Mouse (Mus musculus): ENCODE results near the gene Cry1. TPM values are rescaled to one million over a fixed set of nuclear protein-coding genes. Genes with fewer than 3 reads are reported as not detected.

Gene Cry1
- total and polyA plus RNA-seq, 2 experiments from 2014 or later = 16.3 to 28.6 TPM

GRCm38 (mm10) chr10:85146282-85146681, 38.6 kb downstream of the Cry1 start:
- Histone ChIP-seq H3K27ac (no peak overlapping the region), H3K9me3 (ENCODE audit: low read length) (no peaks in the 10 kb centered on the region), H3K4me1 (ENCODE audit: insufficient read depth, low read length) (no peaks in the 10 kb centered on the region), H3K4me3 (ENCODE audit: low read length) (no peak overlapping the region), H3K27me3 (ENCODE audit: insufficient read depth, low read length) (no peaks in the 10 kb centered on the region), H3K9ac (replicated peaks; ENCODE audit: low read length) (no peak overlapping the region), H3K36me3 (ENCODE audit: insufficient read depth, low read length) (peaks cover 52% of the 10 kb centered on the region), H3K4me2 (ENCODE audit: low read depth, low read length) (no peak overlapping the region)
- ATAC-seq (no peak), DNase-seq (ENCODE audit: low spot score) (no peak)
- TF ChIP-seq CTCF (IDR thresholded peaks at IDR 0.05; ENCODE audit: low read depth) = no peak
- WGBS = 82% methylated on average over 14 of the region's 14 CpGs

GRCm38 (mm10) chr10:85141465-85141864, 43.4 kb downstream of the Cry1 start:
- Histone ChIP-seq H3K9ac (replicated peaks; ENCODE audit: low read length) (no peak overlapping the region), H3K27me3 (ENCODE audit: insufficient read depth, low read length) (no peaks in the 10 kb centered on the region), H3K4me1 (ENCODE audit: insufficient read depth, low read length) (no peaks in the 10 kb centered on the region), H3K27ac (no peak overlapping the region), H3K4me3 (ENCODE audit: low read length) (no peak overlapping the region), H3K36me3 (ENCODE audit: insufficient read depth, low read length) (peaks cover 39% of the 10 kb centered on the region), H3K9me3 (ENCODE audit: low read length) (no peaks in the 10 kb centered on the region), H3K4me2 (ENCODE audit: low read depth, low read length) (no peak overlapping the region)
- ATAC-seq (no peak), DNase-seq (ENCODE audit: low spot score) (no peak)
- TF ChIP-seq CTCF (IDR thresholded peaks at IDR 0.05; ENCODE audit: low read depth) = no peak
- WGBS = 88% methylated on average over 9 of the region's 9 CpGs

GRCm38 (mm10) chr10:85136573-85136972, 48.3 kb downstream of the Cry1 start:
- no peak overlapping the region for H3K27ac ChIP-seq
- no peak overlapping the region for H3K9ac ChIP-seq (replicated peaks; ENCODE audit: low read length)
- no peaks in the 10 kb centered on the region for H3K27me3 ChIP-seq (ENCODE audit: insufficient read depth, low read length)
- no peak overlapping the region for H3K4me3 ChIP-seq (ENCODE audit: low read length)
- no peak for TF ChIP-seq CTCF (IDR thresholded peaks at IDR 0.05; ENCODE audit: low read depth)
- H3K36me3 ChIP-seq (ENCODE audit: insufficient read depth, low read length) = peaks cover 20% of the 10 kb centered on the region
- H3K9me3 ChIP-seq (ENCODE audit: low read length) = no peaks in the 10 kb centered on the region
- 81% methylated on average over 6 of the region's 6 CpGs for WGBS
- H3K4me1 ChIP-seq (ENCODE audit: insufficient read depth, low read length) = no peaks in the 10 kb centered on the region
- no peak overlapping the region for H3K4me2 ChIP-seq (ENCODE audit: low read depth, low read length)
- DNase-seq (ENCODE audit: low spot score) (no peak), ATAC-seq (no peak)

- peak overlapping the region; percentile 67 for H3K4me3 ChIP-seq (ENCODE audit: low read length)
- TF ChIP-seq CTCF (IDR thresholded peaks at IDR 0.05; ENCODE audit: low read depth) = no peak
- peaks cover 18% of the 10 kb centered on the region; the same call in 1 of the 2 replicates for H3K36me3 ChIP-seq (ENCODE audit: insufficient read depth, low read length)
- peak overlapping the region; percentile 69 for H3K4me2 ChIP-seq (ENCODE audit: low read depth, low read length)
- H3K27me3 ChIP-seq (ENCODE audit: insufficient read depth, low read length) = no peaks in the 10 kb centered on the region
- no peak overlapping the region for H3K27ac ChIP-seq
- peak overlapping the region; percentile 40 for H3K9ac ChIP-seq (replicated peaks; ENCODE audit: low read length)
- no peak; the same call in 1 of the 2 replicates for ATAC-seq
- no peaks in the 10 kb centered on the region for H3K9me3 ChIP-seq (ENCODE audit: low read length)
- 24% methylated on average over 7 of the region's 7 CpGs for WGBS
- H3K4me1 ChIP-seq (ENCODE audit: insufficient read depth, low read length) = peaks cover 12% of the 10 kb centered on the region
- DNase-seq (ENCODE audit: low spot score) = peak; percentile 19
Measured at GRCm38 (mm10) chr10:85128453-85128852, 56.4 kb downstream of the Cry1 start.

- Histone ChIP-seq H3K9ac (replicated peaks; ENCODE audit: low read length) (peak within 1 kb of the TSS; percentile 66), H3K9me3 (ENCODE audit: low read length) (no peaks in the 10 kb centered on the region), H3K27ac (peak within 1 kb of the TSS; percentile 64), H3K4me1 (ENCODE audit: insufficient read depth, low read length) (peaks cover 12% of the 10 kb centered on the region), H3K27me3 (ENCODE audit: insufficient read depth, low read length) (no peaks in the 10 kb centered on the region), H3K36me3 (ENCODE audit: insufficient read depth, low read length) (peaks cover 13% of the 10 kb centered on the region; the same call in 1 of the 2 replicates), H3K4me3 (ENCODE audit: low read length) (peak within 1 kb of the TSS; percentile 67), H3K4me2 (ENCODE audit: low read depth, low read length) (peak within 1 kb of the TSS; percentile 69)
- peak; percentile 100 for DNase-seq (ENCODE audit: low spot score)
- ATAC-seq = peak; percentile 99
- WGBS = 7% methylated on average over 20 of the region's 20 CpGs
- peak; percentile 60 for TF ChIP-seq CTCF (IDR thresholded peaks at IDR 0.05; ENCODE audit: low read depth)
Measured at GRCm38 (mm10) chr10:85127395-85128287, 57.2 kb downstream of the Cry1 start, which contains the start of gene Mterf2. Gene Mterf2, minus strand, starts transcription at chr10:85128027.

GRCm38 (mm10) chr10:85125184-85125583, 59.7 kb downstream of the Cry1 start:
- TF ChIP-seq CTCF (IDR thresholded peaks at IDR 0.05; ENCODE audit: low read depth) = no peak
- Histone ChIP-seq H3K27ac (no peak overlapping the region), H3K4me1 (ENCODE audit: insufficient read depth, low read length) (peaks cover 12% of the 10 kb centered on the region), H3K27me3 (ENCODE audit: insufficient read depth, low read length) (no peaks in the 10 kb centered on the region), H3K4me2 (ENCODE audit: low read depth, low read length) (no peak overlapping the region), H3K4me3 (ENCODE audit: low read length) (no peak overlapping the region), H3K36me3 (ENCODE audit: insufficient read depth, low read length) (peaks cover 13% of the 10 kb centered on the region; the same call in 1 of the 2 replicates), H3K9me3 (ENCODE audit: low read length) (no peaks in the 10 kb centered on the region), H3K9ac (replicated peaks; ENCODE audit: low read length) (no peak overlapping the region)
- no peak for ATAC-seq
- DNase-seq (ENCODE audit: low spot score) = no peak
- 85% methylated on average over 13 of the region's 13 CpGs for WGBS

GRCm38 (mm10) chr10:85114409-85114808, 70.5 kb downstream of the Cry1 start:
- Histone ChIP-seq H3K9ac (replicated peaks; ENCODE audit: low read length) (no peak overlapping the region), H3K4me1 (ENCODE audit: insufficient read depth, low read length) (no peaks in the 10 kb centered on the region), H3K27ac (no peak overlapping the region), H3K9me3 (ENCODE audit: low read length) (no peaks in the 10 kb centered on the region), H3K4me3 (ENCODE audit: low read length) (no peak overlapping the region), H3K36me3 (ENCODE audit: insufficient read depth, low read length) (peaks cover 4% of the 10 kb centered on the region; the same call in 1 of the 2 replicates), H3K4me2 (ENCODE audit: low read depth, low read length) (no peak overlapping the region), H3K27me3 (ENCODE audit: insufficient read depth, low read length) (no peaks in the 10 kb centered on the region)
- no peak for TF ChIP-seq CTCF (IDR thresholded peaks at IDR 0.05; ENCODE audit: low read depth)
- no peak for ATAC-seq
- no peak for DNase-seq (ENCODE audit: low spot score)
- WGBS = 90% methylated on average over 4 of the region's 4 CpGs

All from hindbrain, postnatal 0 days (tissue).